Mouse (Mus musculus) heart, postnatal 0 days (tissue): ENCODE results near the gene Fam168b. TPM values are rescaled to one million over a fixed set of nuclear protein-coding genes. Genes with fewer than 3 reads are reported as not detected.
A peak's percentile ranks its signal among the peaks of the same experiment; 100 is the strongest.

ENCODE experiments used
- ATAC-seq: fragments of 200-750 bp; cut with Nextera tagmentation; 2 replicates; pipeline ENCODE4 v1.8.0; 2017; ENCODE audit warnings: low read depth, moderate number of reproducible peaks, moderate library complexity; ENCODE audit not compliant: insufficient read depth
- DNase-seq: peaks from one replicate; pipeline ENCODE4 v3.0.0-alpha.2; 2016; ENCODE audit warnings: low spot score
- H3K27ac ChIP-seq: fragments of 300-500 bp; sonication (generic); 2 replicates; pipeline ENCODE4 v1.5.1; 2014; ENCODE audit warnings: low read depth, mild to moderate bottlenecking
- H3K27me3 ChIP-seq: fragments of 300-500 bp; sonication (generic); 2 replicates; pipeline ENCODE4 v1.6.1; 2014; ENCODE audit warnings: low read length, mixed read lengths; ENCODE audit not compliant: control insufficient read depth, insufficient read depth
- H3K36me3 ChIP-seq: fragments of 300-500 bp; sonication (generic); replicated peaks from 2 replicates; pipeline ENCODE4 v1.6.1; 2014; ENCODE audit warnings: low read length, mixed read lengths; ENCODE audit not compliant: control insufficient read depth, insufficient read depth
- H3K4me1 ChIP-seq: fragments of 300-500 bp; sonication (generic); 2 replicates; pipeline ENCODE4 v1.6.1; 2014; ENCODE audit warnings: antibody characterized with exemption; ENCODE audit not compliant: control insufficient read depth, insufficient read depth
- H3K4me2 ChIP-seq: fragments of 300-500 bp; sonication (generic); 2 replicates; pipeline ENCODE4 v1.6.1; 2014; ENCODE audit warnings: low read depth, mild to moderate bottlenecking, low read length, moderate library complexity
- H3K4me3 ChIP-seq: fragments of 300-500 bp; sonication (generic); 2 replicates; pipeline ENCODE4 v1.5.1; 2014; ENCODE audit warnings: low read depth, low read length
- H3K9ac ChIP-seq: fragments of 300-500 bp; sonication (generic); replicated peaks from 2 replicates; pipeline ENCODE4 v1.6.1; 2014; ENCODE audit warnings: low read depth, low read length, mixed read lengths
- H3K9me3 ChIP-seq: fragments of 300-500 bp; sonication (generic); replicated peaks from 2 replicates; pipeline ENCODE4 v1.6.1; 2016; ENCODE audit warnings: low read length; ENCODE audit not compliant: control insufficient read depth
- CTCF ChIP-seq: IDR thresholded peaks from 2 replicates; pipeline ENCODE4 v1.5.1; 2016; ENCODE audit warnings: antibody characterized with exemption, control low read depth, low read depth
- EP300 ChIP-seq: IDR thresholded peaks from 2 replicates; pipeline ENCODE4 v1.6.1; 2016; ENCODE audit warnings: antibody characterized with exemption, low read depth
- WGBS: fragments of 180-500 bp; shearing (Covaris S2); extraction: QIAGEN DNeasy Blood & Tissue Kit; methylation state at CpG from one replicate; pipeline ENCODE4 v1.1.7; 2014; 5-methylcytosine and 5-hydroxymethylcytosine counted together
- polyA plus RNA-seq: library from polyadenylated mRNA; unstranded; fragments of >200 nt; fragmentation: Nextera tagmentation; extraction: Ambion mirVana; gene quantifications from 2 replicates; pipeline ENCODE4 v1.2.1, GENCODE M21; 2015
- total RNA-seq: library from RNA; depleted of rRNA; stranded (reverse); fragments of >200 nt; gene quantifications from 2 replicates; pipeline ENCODE4 v1.2.3, GENCODE M21; 2014; ENCODE audit warnings: low replicate concordance

Fam168b gene
- total and polyA plus RNA-seq, 2 experiments from 2014 or later, result 21.5 to 96.0 TPM

DNA sequence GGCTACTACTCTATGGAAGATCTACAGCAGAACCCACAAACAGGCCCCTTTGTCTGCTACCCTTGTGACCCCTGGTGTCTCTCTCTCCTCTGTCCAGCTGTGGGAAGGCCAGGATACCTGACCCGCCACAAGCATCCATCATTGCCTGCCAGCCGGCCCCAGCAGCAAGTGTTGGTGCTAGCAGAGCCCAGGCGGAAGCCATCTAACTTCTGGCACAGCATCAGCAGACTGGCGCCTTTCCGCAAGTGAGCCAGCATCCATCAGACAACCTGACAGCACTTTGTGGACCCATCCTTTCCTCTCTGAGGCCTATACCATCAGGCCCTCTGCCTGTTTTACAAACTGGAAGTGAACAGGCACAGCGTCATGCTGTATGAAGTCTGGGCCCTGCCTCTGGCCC, 31.3 kb downstream of the Fam168b start:
- H3K36me3 ChIP-seq, result peaks cover 54% of the 10 kb centered on the region
- ATAC-seq (peak; percentile 4; the same call in 1 of the 2 replicates), DNase-seq (no peak)
- WGBS, result 78% methylated on average over 6 of the region's 6 CpGs
- no peaks in the 10 kb centered on the region for H3K27me3 ChIP-seq
- no peak overlapping the region for H3K9ac ChIP-seq
- H3K4me2 ChIP-seq, result no peak overlapping the region
- no peaks in the 10 kb centered on the region for H3K4me1 ChIP-seq
- H3K4me3 ChIP-seq, result no peak overlapping the region
- H3K9me3 ChIP-seq, result no peaks in the 10 kb centered on the region
- no peak for TF ChIP-seq EP300
- no peak overlapping the region for H3K27ac ChIP-seq

DNA sequence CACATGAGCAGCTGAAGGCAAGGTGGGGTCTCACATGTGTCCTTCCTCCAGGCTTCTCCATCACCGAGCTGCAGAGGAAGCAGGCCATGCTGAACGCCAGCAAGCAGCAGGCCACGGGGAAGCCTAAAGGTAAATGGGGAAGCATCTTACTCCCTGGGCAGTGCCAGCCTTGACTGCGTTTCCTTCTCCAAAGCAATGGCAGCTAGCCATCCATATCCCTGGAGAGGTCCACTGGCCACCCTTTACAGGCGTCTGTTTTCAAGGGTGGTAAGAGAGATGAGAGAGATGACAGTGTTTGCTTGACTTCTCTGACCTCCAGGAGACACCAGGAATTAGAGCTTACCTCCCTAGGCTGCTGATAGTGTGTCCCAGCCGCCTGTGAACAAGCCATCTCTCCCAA, 31.8 kb downstream of the Fam168b start:
- Histone ChIP-seq H3K4me3 (no peak overlapping the region), H3K27me3 (0 out of 2 replicates have a peak, but pooled peaks cover 2% of the 10 kb centered on the region), H3K4me2 (no peak overlapping the region), H3K9me3 (no peaks in the 10 kb centered on the region), H3K9ac (no peak overlapping the region), H3K27ac (no peak overlapping the region), H3K36me3 (peaks cover 48% of the 10 kb centered on the region), H3K4me1 (no peaks in the 10 kb centered on the region)
- ATAC-seq (peak; percentile 31; the same call in 1 of the 2 replicates), DNase-seq (no peak)
- 57% methylated on average over 6 of the region's 6 CpGs for WGBS
- TF ChIP-seq CTCF (no peak), EP300 (no peak)

DNA sequence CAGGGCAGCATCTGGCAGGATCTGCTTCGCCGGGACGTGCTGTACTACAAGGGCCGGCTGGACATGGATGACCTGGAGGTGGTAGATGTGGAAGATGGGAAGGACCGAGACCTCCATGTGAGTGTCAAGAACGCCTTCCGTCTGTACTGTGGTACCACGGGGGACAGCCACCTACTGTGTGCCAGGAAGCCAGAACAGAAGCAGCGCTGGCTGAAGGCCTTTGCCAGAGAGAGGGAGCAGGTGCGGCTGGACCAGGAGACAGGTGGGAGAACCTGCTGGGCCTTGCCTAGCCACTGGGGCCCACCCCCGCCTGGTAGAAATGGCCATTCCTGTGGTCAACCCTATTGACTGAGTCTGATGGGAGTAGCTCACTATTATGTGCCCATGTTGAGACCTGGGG, 32.6 kb downstream of the Fam168b start:
- ATAC-seq (no peak), DNase-seq (no peak)
- H3K9me3 ChIP-seq, result no peaks in the 10 kb centered on the region
- 86% methylated on average over 11 of the region's 11 CpGs for WGBS
- H3K27me3 ChIP-seq, result 0 out of 2 replicates have a peak, but pooled peaks cover 3% of the 10 kb centered on the region
- H3K9ac ChIP-seq, result no peak overlapping the region
- no peak overlapping the region for H3K4me3 ChIP-seq
- H3K4me2 ChIP-seq, result no peak overlapping the region
- no peaks in the 10 kb centered on the region for H3K4me1 ChIP-seq
- no peak overlapping the region for H3K27ac ChIP-seq
- TF ChIP-seq EP300 (no peak), CTCF (no peak)
- peaks cover 42% of the 10 kb centered on the region for H3K36me3 ChIP-seq

DNA sequence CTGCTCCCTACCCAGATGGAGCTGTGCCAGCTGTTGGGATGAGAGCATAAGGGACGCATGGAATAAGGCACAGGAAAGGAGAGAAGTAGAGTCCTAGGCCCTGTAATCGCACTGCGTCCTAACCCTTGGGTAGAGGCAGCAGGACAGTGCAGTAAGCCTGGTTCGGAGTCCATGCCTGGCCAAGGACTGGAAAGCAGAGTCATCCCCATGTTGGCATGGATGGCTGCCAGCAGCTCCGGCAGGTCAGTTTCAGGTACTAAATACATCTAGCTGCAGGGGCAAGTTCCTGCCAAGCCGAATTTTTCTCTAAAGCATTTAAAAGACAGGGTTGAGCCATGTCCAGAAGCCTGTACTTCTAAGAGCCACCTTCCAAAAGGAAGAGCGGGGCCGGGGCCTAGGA, 34.4 kb downstream of the Fam168b start:
- Histone ChIP-seq H3K9ac (no peak overlapping the region), H3K36me3 (peaks cover 23% of the 10 kb centered on the region), H3K9me3 (no peaks in the 10 kb centered on the region), H3K4me2 (no peak overlapping the region), H3K4me1 (no peaks in the 10 kb centered on the region), H3K4me3 (no peak overlapping the region), H3K27ac (no peak overlapping the region), H3K27me3 (0 out of 2 replicates have a peak, but pooled peaks cover 3% of the 10 kb centered on the region)
- 81% methylated on average over 8 of the region's 8 CpGs for WGBS
- TF ChIP-seq EP300, result no peak
- no peak for TF ChIP-seq CTCF
- ATAC-seq (no peak), DNase-seq (no peak)

DNA sequence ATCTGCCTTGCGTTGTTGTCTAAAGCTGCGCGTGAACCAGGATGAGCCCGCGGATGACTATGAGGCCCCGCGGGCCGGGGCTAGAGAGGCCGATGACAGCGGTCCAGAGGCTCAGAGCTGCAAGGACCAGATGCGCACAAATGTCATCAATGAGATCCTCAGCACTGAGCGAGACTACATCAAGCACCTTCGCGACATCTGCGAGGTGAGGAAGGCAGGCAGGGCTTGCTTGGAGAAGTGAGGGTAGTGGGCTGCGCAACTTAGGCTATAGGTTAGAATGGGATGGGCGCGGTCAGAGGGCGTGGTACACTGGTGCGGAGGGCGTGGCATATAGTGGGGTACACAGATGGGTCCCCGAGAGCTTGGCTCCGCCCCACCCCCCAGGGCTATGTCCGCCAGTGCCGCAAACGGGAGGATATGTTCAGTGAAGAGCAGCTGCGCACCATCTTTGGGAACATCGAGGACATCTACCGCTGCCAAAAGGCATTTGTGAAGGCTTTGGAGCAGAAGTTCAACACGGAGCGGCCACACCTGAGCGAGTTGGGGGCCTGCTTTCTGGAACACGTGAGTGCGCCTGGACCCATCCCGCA, 36.8 kb downstream of the Fam168b start:
- ATAC-seq, result no peak
- 0 out of 2 replicates have a peak, but pooled peaks cover 3% of the 10 kb centered on the region for H3K27me3 ChIP-seq
- no peaks in the 10 kb centered on the region for H3K9me3 ChIP-seq
- peaks cover 12% of the 10 kb centered on the region for H3K4me1 ChIP-seq
- 30% methylated on average over 35 of the region's 35 CpGs for WGBS
- H3K27ac ChIP-seq, result no peak overlapping the region
- no peak overlapping the region for H3K4me2 ChIP-seq
- TF ChIP-seq CTCF (no peak), EP300 (no peak)
- no peak overlapping the region for H3K4me3 ChIP-seq
- peaks cover 7% of the 10 kb centered on the region for H3K36me3 ChIP-seq
- H3K9ac ChIP-seq, result no peak overlapping the region
- no peak for DNase-seq

DNA sequence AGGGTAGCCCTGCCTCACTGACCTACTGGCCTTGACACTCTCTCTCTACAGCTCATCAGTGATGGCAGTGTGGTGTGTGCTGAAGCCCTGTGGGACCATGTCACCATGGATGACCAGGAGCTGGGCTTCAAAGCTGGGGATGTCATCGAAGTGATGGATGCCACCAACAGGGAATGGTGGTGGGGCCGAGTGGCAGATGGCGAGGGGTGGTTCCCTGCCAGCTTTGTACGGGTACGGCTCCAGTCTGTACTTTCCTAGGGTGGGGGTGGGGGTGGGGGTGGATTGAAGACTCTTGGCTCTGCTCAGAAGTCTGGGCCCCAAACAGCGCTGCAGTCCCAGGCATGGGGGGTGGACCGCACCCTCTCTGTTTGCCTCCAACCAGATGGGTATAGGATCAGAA, 38.0 kb downstream of the Fam168b start:
- ATAC-seq (no peak), DNase-seq (no peak)
- H3K36me3 ChIP-seq, result no peaks in the 10 kb centered on the region
- 95% methylated on average over 7 of the region's 7 CpGs for WGBS
- H3K27ac ChIP-seq, result no peak overlapping the region
- H3K4me1 ChIP-seq, result peaks cover 14% of the 10 kb centered on the region
- no peak overlapping the region for H3K4me2 ChIP-seq
- no peaks in the 10 kb centered on the region for H3K9me3 ChIP-seq
- H3K4me3 ChIP-seq, result no peak overlapping the region
- 0 out of 2 replicates have a peak, but pooled peaks cover 3% of the 10 kb centered on the region for H3K27me3 ChIP-seq
- no peak overlapping the region for H3K9ac ChIP-seq
- TF ChIP-seq EP300, result no peak
- no peak for TF ChIP-seq CTCF
